Mouse (Mus musculus) bone marrow, adult 2 months (tissue): Measurements from ENCODE around the gene Fam19a5. TPM values are rescaled to one million over a fixed set of nuclear protein-coding genes. Genes with fewer than 3 reads are reported as not detected.

Experiments used
- H3K27ac ChIP-seq: fragments of 200-500 bp; 2 replicates; pipeline ENCODE4 v1.5.1; 2012; ENCODE audit warnings: low read depth, mild to moderate bottlenecking, control low read depth, inconsistent platforms, low read length; ENCODE audit not compliant: control insufficient read depth, poor library complexity, insufficient read depth
- H3K4me1 ChIP-seq: fragments of 200-500 bp; 2 replicates; pipeline ENCODE4 v1.6.1; 2011; ENCODE audit warnings: low read length; ENCODE audit not compliant: control insufficient read depth, insufficient read depth
- H3K4me3 ChIP-seq: fragments of 200-500 bp; replicated peaks from 2 replicates; pipeline ENCODE3; 2011; ENCODE audit warnings: mild to moderate bottlenecking, low read depth, low read length, control low read depth; ENCODE audit not compliant: control insufficient read depth
- CTCF ChIP-seq: fragments of 200-500 bp; IDR thresholded peaks from 2 replicates; pipeline ENCODE4 v1.5.1; 2011; ENCODE audit warnings: low read length, control low read depth; ENCODE audit not compliant: control insufficient read depth, insufficient read depth
- POLR2A ChIP-seq: fragments of 200-500 bp; IDR thresholded peaks from 2 replicates; pipeline ENCODE4 v1.6.1; 2011; ENCODE audit warnings: low read depth, mild to moderate bottlenecking, control low read depth, low read length, borderline replicate concordance; ENCODE audit not compliant: control insufficient read depth
- WGBS: fragments of 180-500 bp; shearing (Covaris S2); methylation state at CpG from one replicate; pipeline ENCODE4 v1.1.7; 2018; 5-methylcytosine and 5-hydroxymethylcytosine counted together
- polyA plus RNA-seq: library from polyadenylated mRNA; stranded (reverse); fragments of >200 nt; gene quantifications from 2 replicates; pipeline ENCODE4 v1.2.4, GENCODE M21; 2011; ENCODE audit warnings: low replicate concordance; ENCODE audit not compliant: missing spikeins, insufficient read depth, insufficient read length

Gene Fam19a5
- polyA plus RNA-seq, 1 experiment, result not detected

DNA sequence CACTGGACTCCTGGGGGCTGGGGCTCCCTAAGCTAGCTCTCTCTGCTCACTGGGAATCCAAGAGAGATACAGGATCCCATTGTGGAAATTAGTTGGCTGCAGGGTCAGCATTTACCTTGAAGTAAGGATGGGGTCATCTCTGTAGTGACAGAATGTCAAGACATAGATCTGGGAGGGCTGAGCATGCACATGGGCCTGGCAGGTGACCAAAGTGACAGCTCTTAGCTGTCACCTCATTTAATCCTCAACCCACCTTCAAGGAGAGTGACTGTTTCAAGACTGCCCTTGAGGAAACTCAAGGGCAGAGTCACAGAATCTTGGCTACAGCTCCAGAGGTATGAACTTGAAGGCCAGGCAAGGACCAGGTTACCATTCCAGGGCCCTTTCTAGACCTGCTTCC is 93.1 kb downstream of the Fam19a5 start:
- TF ChIP-seq POLR2A (no peak), CTCF (no peak)
- no peak overlapping the region for H3K27ac ChIP-seq
- H3K4me1 ChIP-seq, result no peaks in the 10 kb centered on the region
- H3K4me3 ChIP-seq, result no peak overlapping the region

DNA sequence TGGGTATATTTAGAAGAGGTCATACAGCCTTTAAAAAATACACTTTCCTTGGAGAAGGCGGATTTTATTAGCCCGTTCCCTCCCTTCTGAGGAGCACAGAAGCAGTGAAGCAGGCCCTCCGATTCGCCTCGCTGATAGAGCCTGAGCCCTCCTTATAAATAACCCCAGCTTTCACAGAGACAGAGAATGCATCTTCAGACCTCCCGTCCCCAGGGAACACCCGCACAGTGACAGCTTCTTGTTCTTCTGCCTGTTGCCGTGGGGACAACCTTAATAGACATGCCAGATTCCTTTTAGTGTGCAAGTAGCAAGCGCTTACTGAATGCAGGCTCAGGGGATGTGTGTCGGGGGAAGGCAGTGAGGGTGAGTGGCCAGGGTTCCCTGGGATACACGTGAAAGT is 94.2 kb downstream of the Fam19a5 start:
- no peak for TF ChIP-seq POLR2A
- 83% methylated on average over 11 of the region's 11 CpGs for WGBS
- no peak overlapping the region for H3K4me3 ChIP-seq
- H3K4me1 ChIP-seq, result no peaks in the 10 kb centered on the region
- no peak overlapping the region for H3K27ac ChIP-seq

DNA sequence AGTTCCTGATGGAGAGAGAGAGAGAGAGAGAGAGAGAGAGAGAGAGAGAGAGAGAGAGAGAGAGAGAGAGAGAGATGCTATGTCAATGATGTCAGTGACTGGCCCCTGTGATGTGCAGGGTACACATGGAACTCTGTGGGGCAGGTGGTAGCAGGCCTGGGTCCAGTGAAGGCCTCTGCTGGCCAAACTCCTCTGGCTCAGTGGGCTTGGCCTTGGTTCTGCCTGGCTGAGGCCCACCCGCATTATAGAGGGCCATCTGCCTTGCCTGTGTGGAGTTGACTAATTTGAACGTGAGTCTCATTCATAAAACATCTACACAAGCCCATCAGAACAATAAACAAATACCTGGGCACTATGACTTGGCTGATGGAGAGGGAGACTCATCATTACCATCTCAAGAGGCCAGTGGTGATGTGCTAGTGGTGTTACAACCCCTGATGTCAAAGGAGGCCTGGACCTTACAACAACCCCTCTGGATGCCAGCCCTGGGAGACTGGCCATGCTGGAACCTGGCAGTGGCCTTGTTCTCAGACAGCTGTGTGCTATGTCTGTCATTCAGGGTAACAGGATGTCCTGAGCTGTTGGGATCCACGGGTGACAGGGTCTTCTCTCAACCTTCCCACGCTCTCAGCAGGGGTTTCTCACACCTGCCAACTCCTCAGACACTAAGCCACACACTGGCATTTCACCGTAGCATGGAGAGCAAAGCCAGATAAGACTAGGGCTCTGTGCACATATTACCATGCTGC is 102.4 kb downstream of the Fam19a5 start:
- no peak overlapping the region for H3K27ac ChIP-seq
- H3K4me1 ChIP-seq, result no peaks in the 10 kb centered on the region
- no peak for TF ChIP-seq CTCF
- no peak for TF ChIP-seq POLR2A
- H3K4me3 ChIP-seq, result no peak overlapping the region
- WGBS, result 52% methylated on average over 5 of the region's 5 CpGs

DNA sequence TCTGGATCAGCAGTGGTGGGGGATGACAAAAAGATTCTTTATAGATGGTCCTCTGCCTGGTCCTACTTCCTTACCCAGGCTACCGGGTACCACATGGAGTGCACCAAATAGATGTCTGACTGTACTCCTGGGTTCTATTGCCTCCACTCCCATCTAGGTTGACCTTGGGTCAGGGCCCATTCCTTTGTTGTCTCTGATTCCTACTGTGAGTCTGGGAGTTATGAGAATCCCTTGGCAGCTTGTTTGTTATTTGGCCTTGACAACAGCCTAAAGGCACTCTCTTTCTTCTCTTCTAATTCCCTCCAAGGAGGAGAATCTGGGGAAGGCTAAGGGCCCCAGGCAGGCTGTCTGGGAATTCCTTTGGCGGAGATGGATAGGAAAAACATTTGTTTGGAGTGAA is 105.6 kb downstream of the Fam19a5 start:
- Histone ChIP-seq H3K4me3 (no peak overlapping the region), H3K4me1 (no peaks in the 10 kb centered on the region), H3K27ac (no peak overlapping the region)
- TF ChIP-seq CTCF (no peak), POLR2A (no peak)
- WGBS, result 72% methylated on average over 2 of the region's 2 CpGs

DNA sequence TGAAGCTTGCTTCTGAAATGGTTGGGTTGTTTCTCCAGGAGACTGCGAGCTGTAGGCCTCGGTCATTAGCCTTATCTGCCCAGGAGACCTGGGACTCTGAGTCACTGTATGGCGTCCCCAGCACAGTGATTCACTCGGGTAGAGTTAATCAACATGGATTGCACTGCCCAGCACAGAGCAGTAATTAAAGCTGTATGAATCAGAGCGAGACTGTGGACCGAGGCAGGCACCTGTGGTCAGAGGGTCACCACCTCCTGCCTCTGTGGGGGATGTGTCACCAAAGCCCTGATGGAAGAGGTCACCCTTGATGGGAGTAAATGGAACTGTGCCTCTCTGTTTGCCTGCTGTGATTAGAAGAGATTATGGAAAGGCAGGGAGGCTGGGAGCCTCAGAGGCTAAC is 110.5 kb downstream of the Fam19a5 start:
- 67% methylated on average over 6 of the region's 6 CpGs for WGBS
- no peak overlapping the region for H3K27ac ChIP-seq

DNA sequence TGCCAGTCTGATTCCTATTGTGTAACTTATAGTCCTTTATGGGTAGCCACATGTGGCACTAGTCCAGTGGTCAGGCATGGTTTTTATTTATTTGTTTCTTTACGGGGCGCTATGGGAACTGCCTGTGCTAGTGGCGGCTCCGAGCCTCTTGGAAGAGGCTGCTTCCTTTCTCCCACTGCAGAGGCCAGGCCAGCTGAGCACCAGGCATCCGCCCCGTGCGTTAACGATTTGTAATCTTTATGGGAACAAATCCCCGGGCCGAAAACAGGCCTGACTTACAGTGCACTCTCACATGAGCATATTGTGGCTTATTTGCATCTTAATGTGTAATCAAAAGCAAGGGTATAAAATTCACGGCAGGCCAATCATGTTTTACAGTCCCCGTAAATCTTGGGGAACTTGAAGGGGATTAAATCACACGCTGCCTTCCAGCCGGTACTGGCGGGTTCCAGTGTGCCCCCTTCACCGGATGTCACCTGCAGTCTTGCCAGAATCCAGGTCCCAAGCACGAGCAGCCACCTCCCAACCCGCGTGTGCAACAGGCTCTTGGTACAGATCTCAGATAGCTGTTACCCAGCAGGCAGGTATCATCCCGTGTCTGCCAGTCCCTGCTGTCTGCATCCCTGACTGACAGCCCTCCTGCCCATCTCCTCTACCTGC is 112.5 kb downstream of the Fam19a5 start:
- H3K4me1 ChIP-seq, result no peaks in the 10 kb centered on the region
- 49% methylated on average over 20 of the region's 20 CpGs for WGBS
- TF ChIP-seq POLR2A, result no peak
- no peak for TF ChIP-seq CTCF
- H3K4me3 ChIP-seq, result no peak overlapping the region
- no peak overlapping the region for H3K27ac ChIP-seq

More for the DNA sequence above, 110.5 kb downstream of the Fam19a5 start:
- no peaks in the 10 kb centered on the region for H3K4me1 ChIP-seq
- no peak for TF ChIP-seq POLR2A
- H3K4me3 ChIP-seq, result no peak overlapping the region

DNA sequence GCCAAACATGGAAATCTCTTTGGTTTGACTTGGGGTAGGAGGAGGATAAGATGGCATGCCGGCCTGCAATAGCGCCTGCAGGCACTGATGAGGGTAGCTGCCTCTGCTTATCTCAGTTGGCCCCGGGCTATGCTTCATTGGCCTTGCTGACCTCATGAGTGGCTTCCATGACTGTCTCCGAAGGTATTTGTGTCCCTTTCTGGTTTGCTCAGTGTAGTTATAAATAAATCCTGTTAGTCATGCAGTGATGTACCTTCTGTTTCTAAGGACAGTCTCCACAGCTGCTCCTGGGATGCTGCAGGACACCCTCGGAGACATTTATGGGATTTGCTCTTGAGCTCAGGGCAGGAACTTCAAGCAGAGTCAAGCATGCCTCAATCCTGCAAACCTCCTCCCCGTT is 115.6 kb downstream of the Fam19a5 start:
- TF ChIP-seq CTCF (no peak), POLR2A (no peak)
- no peaks in the 10 kb centered on the region for H3K4me1 ChIP-seq
- WGBS, result 75% methylated on average over 6 of the region's 6 CpGs

DNA sequence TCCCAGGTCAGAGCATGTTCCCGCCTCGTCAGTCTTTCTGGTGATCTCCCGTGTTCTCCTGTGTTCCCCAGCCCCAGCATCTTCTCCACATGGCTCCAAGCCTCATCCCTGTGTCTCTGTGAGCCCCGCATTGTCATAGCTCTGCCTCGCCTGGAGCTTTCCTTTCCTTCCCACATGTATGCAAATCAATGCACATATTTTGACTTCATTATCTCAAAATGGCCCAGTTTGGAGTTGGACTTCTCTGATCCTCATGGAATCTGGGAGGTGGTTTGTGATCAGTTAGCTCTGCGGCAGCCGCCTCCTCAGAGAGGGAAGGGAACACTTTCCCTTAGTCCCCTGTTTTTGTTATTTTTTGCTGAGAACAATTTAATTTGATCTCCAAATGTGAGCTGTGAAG is 117.9 kb downstream of the Fam19a5 start:
- 86% methylated on average over 7 of the region's 7 CpGs for WGBS
- Histone ChIP-seq H3K4me1 (no peaks in the 10 kb centered on the region), H3K4me3 (no peak overlapping the region), H3K27ac (no peak overlapping the region)
- TF ChIP-seq POLR2A (no peak), CTCF (no peak)

More for the DNA sequence above, 115.6 kb downstream of the Fam19a5 start:
- Histone ChIP-seq H3K4me3 (no peak overlapping the region), H3K27ac (no peak overlapping the region)
